Mouse (Mus musculus) embryo, embryonic 10.5 days (tissue): Measurements from ENCODE around the gene Gsdma.

Source experiments
- DNase-seq: peaks from one replicate; pipeline ENCODE4 v3.0.0-alpha.2; 2015; ENCODE audit warnings: low spot score

Gsdma gene

DNA sequence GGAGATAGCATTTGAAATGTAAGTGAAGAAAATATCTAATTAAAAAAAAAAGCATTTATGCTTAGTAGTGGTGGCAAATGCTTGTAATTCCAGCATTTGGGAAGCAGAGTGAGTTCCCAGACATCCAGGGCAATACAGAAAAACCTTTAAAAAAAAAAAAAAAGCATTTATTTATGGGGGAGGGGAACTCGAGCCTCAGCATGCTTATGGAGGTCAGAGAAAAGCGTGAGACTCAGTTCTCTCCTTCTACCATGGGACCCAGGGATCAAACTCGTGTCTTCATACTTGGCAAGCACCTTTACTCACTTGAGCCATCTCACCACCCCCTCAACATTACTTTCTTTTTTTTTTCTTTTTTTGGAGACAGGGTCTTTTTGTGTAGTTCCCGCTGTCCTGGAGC lies 17.0 kb downstream of the Gsdma start:
- no peak for DNase-seq

- DNase-seq, result peak; percentile 98
These were observed 17.9 kb downstream of the Gsdma start, which contains the start of gene Psmd3 for GRCm38 (mm10) chr11:98681786-98682745. Gene Psmd3, plus strand, starts transcription at chr11:98682554.

- peak; percentile 15 for DNase-seq
These were observed 18.7 kb downstream of the Gsdma start for GRCm38 (mm10) chr11:98682811-98683210.

DNA sequence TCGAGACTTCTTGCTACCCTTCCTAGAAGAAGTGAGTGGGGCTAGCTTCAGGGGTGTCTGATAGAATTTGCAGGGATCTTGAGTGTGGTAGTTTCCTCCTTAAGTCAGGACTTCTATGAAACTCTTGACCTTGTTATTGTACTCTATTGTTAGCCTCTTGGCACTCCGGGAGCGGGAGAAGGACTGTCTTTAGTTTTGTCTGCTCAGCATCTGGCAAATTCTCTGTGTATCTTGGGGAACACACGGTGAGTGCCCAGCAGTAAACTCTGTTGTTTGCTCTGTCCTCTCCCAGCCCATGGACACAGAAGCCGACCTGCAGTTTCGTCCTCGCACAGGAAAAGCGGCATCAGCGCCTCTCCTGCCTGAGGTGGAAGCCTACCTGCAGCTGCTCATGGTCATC lies 21.5 kb downstream of the Gsdma start:
- DNase-seq, result no peak

DNA sequence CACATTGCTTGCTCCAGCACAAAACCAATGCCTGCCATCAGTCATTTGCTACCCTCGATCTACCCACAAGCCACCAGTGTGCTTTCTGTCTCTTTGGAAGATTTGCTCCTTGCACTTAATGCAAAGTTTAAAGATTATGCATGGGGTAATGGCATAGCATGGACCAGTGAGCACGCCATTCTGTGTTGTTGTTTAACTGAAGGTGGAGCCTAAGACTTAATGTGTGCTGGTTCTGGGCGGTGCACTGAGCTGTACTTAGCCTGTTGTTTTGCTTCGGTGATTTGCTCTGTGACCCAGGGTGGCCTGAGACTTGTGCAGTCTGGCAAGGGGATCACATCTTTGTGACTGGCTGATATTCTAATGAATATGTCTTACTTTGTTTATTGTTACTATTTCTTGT lies 22.8 kb downstream of the Gsdma start:
- DNase-seq, result no peak

DNA sequence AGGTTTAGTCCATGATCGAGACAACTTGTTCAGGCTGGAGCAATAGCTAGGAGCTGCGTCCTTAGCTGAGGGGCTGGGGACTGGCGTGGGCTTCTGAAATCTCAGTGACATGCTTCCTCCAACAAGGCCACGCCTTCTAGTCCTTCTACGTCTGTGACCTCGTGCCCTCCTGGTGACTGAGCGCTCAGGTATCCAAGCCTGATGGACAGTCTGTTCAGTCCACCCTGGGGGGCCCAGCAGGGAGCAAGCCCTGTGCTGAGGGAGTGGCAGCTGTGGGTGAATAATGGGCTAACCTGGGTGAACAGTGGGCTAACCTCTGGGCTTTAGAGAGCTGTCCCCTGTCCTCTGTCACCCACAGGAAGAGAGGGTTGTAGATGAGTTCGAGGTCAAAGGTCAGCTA lies 23.9 kb downstream of the Gsdma start:
- no peak for DNase-seq

DNA sequence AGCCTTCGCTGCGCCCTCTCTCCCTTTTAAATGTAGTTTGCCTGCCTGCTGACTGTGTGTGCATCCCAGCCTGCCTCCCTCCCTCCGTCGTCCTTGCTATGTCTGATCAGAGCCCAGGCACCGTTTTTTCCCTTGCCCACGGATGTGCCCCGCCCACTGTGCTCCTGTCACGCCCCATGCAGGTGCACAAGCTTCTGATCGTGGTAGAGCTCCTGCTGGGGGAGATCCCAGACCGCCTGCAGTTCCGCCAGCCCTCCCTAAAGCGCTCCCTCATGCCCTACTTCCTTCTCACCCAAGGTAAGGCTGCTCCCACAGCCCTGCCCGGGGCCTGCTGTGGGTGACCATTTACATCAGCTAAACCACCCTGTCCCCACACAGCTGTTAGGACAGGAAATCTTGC lies 29.1 kb downstream of the Gsdma start:
- DNase-seq, result no peak

DNA sequence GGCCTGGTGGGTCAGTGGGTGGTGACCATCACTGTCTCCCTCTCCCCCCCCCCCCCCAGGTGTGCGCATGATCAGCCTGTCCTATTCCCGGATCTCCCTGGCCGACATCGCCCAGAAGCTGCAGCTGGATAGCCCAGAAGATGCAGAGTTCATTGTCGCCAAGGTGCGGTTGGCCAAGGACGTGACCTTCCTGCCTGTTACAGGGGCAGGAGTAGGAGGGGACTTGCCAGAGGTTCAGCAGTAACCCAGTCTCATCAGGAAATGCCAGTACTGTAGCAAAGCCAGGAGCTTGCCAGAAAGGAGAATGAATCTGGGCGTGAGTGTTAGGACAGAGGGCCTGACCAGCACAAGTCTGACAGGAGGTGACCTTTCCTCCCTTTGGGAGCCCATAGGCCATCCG lies 29.6 kb downstream of the Gsdma start:
- no peak for DNase-seq

GRCm38 (mm10) chr11:98694301-98694700 lies 30.1 kb downstream of the Gsdma start:
- DNase-seq, result no peak

DNA sequence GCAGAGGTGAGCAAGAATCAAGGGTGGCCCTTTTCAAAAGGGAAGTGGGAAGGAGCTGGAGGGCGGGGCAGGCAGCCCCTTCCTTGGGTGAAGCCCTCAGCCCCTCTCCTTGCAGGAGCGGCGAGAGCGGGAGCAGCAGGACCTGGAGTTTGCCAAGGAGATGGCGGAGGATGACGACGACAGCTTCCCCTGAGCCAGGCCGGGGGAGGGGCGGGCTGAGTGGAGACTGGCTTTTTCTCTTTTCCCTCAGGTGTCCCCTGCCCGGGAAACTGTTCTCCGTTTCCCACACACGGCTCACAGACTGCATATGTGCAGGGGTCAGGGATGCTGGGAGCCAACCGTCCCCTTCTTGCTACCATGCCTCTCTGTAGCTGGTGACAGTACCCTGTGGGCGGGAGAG lies 31.3 kb downstream of the Gsdma start:
- no peak for DNase-seq

GRCm38 (mm10) chr11:98696454-98697216 lies 32.5 kb downstream of the Gsdma start:
- no peak for DNase-seq

- no peak for DNase-seq
These were observed 33.1 kb downstream of the Gsdma start for GRCm38 (mm10) chr11:98697225-98697624.

DNA sequence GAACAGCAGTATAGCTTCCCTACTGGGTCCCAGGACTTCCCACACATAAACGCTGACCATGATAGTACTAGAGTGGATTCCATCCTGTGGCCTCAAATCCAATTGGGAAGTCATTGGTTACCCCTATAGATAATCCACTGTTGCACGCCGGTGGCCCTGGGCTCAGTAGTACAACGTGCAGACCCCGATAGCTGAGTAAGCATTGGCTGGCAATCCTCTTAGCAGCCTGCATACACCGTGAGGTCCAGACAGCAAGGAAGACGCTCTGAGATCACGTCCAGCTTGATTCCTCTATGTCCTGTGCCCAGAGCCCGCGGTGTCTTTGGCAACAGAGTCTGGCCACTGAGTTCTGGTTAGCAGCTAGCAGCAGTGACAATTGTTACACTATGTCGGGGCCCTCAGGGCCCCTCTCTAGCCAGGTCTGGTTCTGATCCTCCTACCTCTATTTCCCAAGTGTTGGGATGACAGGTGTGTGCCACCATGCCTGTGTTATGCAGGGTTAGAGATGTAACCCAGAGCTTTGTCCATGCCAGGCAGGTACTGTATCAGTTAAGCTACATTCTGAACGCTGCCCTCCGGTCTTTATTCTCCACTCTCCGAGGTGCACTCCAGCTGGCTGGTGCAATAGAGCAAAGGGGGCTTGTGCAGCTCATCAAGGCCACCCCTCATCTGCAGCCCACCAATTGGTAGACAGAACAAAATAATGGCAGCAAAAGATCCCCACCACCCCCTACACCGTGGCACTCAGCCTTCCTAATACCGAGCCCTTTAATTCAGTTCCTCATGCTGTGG lies 34.9 kb downstream of the Gsdma start:
- no peak for DNase-seq

- peak; percentile 72 for DNase-seq
These were observed 35.8 kb downstream of the Gsdma start for GRCm38 (mm10) chr11:98699911-98700310.

- DNase-seq, result no peak
These were observed 37.1 kb downstream of the Gsdma start, which contains the start of gene Csf3 for GRCm38 (mm10) chr11:98701213-98701670. Gene Csf3, plus strand, starts transcription at chr11:98701263.

- no peak for DNase-seq
These were observed 38.2 kb downstream of the Gsdma start for GRCm38 (mm10) chr11:98702323-98702722.

DNA sequence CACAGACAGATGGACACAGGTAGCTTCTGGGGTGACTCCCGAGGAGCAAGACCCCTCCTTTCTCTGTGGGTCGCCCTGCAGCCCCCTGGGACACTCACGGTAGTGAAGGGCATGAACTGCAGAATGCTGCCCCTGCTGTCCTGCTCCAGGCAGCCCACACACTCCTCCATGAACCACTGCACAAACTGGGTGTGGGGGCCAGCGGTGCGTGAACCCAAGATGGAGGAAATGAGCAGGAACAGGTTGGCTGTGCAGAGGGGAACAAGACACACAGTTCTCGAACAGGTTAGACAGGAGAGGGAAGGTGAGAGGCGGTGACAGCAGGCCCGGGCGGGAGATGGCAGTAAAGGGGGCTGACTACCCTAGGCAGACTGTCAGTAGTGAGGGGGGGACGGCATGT lies 40.9 kb downstream of the Gsdma start:
- DNase-seq, result no peak

GRCm38 (mm10) chr11:98707401-98708281 lies 43.5 kb downstream of the Gsdma start:
- DNase-seq, result no peak

- no peak for DNase-seq
These were observed 44.3 kb downstream of the Gsdma start for GRCm38 (mm10) chr11:98708282-98708956.

GRCm38 (mm10) chr11:98709001-98709741 lies 45.0 kb downstream of the Gsdma start:
- DNase-seq, result no peak
